Mouse (Mus musculus) gastrocnemius, postnatal 4 days (tissue): ENCODE data around the gene Ezh2. TPM values are rescaled to one million over a fixed set of nuclear protein-coding genes. Genes with fewer than 3 reads are reported as not detected.
A peak's percentile ranks its signal among the peaks of the same experiment; 100 is the strongest.
"Not testable (repeated sequence)": the region's sequence is repeated elsewhere in the genome, so short reads cannot be mapped to it uniquely, and the experiment has no call there.

Experiments
- DNase-seq, 2 experiments: peaks; one replicate each; pipeline ENCODE4 v3.0.0; 2021 to 2022; ENCODE audit warnings: low spot score in 2 of 2, mixed read lengths in 2 of 2
- long read RNA-seq, 2 experiments: library from polyadenylated mRNA; stranded (forward); transcript quantifications; one replicate each; pipeline ENCODE4 v2.0.0; 2021
- total RNA-seq, 2 experiments: library from RNA; stranded (reverse); gene quantifications; 2 replicates each; pipeline ENCODE4 v1.2.3; 2021

Ezh2 gene
- 10 to 100 TPM; 44.7 to 51.0 TPM for total RNA-seq
- long read RNA-seq, experiment 1, transcript Ezh2-201 (20 exons, 2,787 nt) = major isoform, 8 of 12 reads
- long read RNA-seq, experiment 1, partial matches to known transcripts = 0 of 12 reads
- long read RNA-seq, experiment 1, other reads (novel, unspliced or antisense) = 4 of 12 reads
- long read RNA-seq, experiment 2, partial matches to known transcripts = 1 of 10 reads
- long read RNA-seq, experiment 2, other reads (novel, unspliced or antisense) = 7 of 10 reads

DNA sequence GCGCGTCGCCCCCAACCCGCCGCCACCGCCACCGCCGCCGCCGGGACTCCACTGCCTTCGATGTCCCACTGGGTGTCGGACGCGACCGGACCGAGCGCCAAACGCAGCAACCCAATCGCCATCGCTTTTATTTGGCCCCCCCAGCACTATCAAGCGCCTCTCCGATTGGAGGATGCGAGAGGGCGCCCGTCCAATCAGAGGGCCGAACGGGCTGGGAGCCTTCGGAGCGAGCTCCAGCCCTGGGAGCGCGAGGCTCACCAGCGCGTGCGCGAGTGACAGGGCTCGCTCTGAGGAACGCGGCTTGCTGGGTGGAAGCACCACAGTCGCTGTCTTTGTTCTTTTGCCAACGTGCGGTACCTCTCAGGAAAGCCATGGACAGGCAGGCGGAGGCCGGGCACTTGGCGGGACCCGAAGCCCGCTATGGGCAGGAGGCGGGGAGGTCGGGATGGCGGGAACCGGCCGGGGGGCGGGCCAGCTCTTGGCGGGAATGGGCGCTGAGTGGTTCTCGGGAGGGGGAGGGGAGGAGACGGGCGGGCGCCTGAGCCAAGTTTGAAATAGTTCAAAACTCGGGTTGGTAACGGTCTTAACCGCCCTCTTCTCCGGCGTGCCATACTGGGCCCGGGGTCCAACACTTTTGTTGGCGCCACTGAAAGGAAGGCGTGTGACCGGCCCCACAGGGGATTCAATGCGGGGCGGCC, at the start of gene Ezh2:
Gene Ezh2, minus strand, starts transcription at position 416 of the 698 bp plus-strand sequence.
- peak; percentile 93 to 98 for DNase-seq

DNA sequence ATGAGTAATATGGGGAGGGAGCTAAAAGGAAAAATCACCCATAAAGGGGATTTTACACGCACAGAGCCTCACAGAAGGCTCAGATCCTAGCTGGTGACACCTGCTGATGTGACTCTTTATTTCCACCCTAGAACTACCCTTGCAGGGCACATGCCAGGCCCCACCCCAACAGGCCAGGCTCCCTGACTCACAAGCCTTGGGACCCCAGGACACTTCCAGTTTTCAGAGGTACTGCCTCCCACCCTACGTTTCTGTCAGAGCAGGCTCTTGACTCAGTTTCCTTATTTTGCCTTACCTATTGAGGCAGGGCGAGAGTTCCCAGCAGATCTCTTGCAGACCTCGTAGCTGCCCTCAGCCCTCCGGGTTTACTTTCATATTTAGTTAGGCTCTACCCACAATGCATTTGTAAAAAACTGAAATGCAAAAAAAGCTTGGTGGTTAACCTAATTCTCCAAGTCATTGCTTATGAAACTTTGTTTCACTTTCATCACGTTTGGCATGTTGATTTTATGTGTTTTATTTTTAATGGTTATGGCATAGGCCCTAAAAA, 41.5 kb upstream of the Ezh2 start:
- DNase-seq = no peak

DNA sequence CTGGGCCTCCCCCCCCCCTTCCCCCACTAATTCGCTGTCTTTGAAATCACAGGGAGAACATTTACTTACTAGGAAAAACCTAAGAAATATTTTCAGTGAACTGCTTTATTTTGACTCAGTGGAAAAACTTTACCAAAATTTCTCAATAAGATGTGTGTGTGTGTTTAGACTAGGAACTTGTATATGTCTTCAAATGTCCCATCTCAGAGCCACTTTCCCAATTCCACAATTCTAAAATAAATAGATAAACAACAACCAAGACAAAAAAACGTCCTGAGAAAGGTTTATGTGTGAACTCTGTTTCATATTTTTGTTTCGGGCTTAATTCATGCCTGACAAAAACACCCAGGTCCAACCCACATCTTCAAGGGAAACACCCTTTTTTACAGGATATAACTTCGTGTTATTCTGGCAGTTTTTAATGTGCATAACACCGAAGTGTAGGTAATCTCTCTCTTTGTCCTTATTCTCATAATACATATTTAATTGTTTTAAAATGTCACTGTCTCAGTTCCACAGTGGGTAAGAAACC, 40.9 kb upstream of the Ezh2 start:
- no peak for DNase-seq

DNA sequence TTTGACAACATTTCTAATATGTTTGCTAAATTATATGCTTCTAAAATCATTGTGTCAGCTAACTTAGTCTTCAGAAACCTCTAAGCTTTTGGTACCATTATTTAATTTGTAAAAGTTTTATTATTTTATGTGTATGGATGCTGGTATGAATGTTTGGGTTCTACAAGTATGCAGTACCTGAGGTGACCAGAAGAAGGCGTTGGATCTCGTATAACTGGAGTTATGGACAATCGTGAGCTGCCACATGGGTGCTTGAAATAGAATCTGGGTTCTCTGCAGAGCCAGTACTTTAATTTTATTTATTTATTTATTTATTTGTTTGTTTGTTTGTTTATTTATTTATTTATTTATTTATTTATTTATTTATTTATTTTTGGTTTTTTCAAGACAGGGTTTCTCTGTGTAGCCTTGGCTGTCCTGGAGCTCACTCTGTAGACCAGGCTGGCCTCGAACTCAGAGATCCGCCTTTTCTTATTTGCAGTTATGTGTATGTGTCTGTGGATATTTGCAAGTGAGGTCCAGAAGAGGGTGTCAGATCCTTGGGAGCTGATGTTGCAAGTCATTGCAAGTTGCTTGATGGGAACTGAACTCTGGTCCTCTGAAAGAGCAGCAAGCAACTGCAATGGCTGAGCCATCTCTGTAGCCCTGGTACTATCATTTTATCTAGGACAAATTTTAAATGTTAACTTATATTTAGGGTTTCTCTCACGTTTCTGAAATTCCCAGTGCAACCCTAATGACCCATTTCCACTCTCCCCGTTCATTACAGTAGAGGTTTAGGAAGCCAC, 40.3 kb upstream of the Ezh2 start:
- no peak for DNase-seq

DNA sequence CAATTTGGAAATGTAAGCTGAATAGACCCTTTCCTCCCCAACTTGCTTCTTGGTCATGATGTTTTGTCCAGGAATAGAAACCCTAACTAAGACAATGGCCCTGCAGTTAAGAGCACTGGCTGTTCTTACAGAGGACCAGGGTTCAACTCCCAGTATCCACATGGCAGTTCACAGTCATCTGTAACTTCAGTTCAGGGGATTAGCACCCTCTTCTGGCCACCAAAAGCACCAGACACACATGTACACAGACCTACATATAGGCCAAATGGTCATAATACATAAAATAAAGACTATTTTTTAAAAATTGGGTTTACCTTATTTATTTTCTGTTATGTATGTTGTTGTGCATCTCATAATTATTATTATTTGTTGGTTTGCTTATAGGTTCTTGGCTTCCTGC, 38.3 kb upstream of the Ezh2 start:
- DNase-seq = no peak

DNA sequence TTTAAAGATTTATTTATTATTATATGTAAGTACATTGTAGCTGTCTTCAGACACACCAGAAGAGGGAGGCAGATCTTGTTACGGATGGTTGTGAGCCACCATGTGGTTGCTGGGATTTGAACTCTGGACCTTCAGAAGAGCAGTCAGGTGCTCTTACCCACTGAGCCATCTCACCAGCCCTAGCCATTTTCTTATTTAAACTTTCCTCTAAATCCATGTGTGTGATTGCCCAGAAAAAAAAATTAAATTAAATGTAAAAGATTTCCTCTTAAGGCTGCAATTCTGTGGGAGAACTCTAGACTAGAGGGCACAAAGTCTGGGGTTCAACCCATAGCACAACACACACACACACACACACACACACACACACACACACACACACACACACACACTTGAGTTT, 34.9 kb upstream of the Ezh2 start:
- not testable (repeated sequence) for DNase-seq

DNA sequence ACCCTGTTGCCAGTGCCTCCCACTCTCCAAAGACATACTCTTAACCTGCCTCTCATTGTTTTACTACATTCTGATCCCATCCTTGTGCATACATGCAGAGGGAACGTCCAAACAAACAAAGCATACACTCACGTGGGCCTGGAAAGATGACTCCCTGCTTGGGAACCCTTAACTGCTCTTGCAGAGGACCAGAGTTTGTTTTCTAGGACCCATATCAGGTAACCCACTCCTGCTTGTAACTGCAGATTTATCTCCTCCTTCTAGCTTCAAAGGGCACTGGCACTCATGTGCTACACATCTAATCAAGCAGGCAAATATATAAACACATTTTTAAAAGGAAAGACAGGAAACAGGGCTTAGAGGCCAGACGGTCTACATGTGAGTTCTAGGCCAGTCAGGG, 32.8 kb upstream of the Ezh2 start:
- DNase-seq = no peak

DNA sequence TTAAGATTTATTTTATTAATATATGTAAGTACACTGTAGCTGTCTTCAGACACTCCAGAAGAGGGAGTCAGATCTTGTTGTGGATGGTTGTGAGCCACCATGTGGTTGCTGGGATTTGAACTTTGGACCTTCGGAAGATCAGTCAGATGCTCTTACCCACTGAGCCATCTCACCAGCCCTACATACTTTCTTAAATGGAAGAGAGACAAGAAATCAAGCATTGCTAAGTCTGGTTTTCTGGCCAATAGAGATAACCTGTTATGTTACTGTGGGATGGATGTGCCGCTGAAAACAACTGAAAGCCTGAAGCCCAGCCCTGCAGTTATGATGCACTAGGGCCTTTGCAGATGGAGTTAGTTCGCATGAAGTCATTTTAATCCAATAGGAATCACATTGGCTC, 31.8 kb upstream of the Ezh2 start:
- DNase-seq = not testable (repeated sequence)

DNA sequence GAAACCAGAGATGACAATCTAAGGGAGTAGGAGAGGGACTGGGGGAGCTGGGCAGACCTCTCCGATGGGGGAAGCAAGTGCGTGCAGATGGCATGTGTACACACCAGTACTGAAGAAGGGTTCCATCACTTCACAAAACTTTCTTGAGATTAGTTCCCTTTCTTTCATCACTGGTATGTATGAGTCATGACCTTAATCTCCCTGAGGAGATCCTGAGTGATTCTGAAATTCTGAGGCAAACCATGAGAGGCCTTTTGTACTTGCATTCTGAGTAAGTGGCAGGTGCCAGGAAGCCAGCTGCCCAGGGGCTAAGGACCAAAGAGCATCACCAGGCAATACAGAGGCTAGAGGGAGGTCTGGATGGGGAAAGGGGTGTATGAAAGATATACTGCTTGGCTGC, 25.9 kb upstream of the Ezh2 start:
- DNase-seq = no peak

DNA sequence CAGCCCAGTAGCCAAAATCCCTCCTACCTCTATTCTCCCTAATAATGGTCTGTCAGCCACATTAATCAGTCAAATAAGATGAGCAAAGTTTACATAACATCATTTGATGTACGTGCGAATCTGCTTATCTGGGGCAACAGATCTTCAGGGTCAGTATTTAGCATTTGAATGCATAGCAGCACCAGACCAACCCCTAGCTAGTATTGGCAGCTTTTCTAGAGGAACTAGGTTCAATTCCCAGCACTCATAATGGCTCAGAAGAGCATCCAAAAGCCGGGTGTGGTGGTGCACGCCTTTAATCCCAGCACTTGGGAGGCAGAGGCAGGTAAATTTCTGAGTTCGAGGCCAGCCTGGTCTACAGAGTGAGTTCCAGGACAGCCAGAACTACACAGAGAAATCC, 13.2 kb upstream of the Ezh2 start:
- not testable (repeated sequence) for DNase-seq

DNA sequence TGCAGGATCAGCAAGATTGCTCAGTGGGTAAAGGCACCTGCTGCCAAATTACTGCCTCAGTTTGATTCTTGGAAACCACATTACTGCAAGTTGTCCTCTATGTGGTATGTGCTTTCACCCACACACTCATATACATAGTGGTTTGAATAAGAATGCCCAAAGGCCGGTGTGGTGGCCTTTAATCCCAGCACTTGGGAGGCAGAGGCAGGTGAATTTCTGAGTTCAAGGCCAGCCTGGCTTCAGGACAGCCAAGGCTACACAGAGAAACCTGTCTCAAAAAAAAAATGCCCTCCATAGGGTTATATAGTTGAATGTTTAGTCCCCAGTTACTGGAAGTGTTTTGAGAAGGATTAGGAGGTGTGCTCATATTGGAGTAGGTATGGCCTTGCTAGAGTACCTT, 6.8 kb upstream of the Ezh2 start:
- DNase-seq = no peak

DNA sequence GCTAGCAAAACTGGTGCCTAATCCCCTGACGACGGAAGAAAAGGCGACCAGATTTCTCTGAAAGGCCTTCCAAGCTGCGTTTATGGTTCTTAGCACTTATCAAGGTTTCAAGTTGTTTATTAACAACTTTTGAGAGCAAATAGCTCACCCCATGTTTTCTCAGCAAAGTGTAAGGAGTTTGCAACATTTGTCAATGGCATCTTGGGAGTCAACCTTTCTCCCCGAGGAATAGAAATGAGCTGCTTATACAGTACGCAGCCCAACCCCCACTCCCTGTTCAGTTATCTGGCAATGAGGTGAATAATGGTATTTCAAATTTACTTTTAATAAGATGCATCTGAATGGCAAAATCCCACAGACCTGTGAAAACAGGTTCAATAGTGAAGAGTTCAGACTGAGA, 555 bp upstream of the Ezh2 start:
- DNase-seq = no peak

DNA sequence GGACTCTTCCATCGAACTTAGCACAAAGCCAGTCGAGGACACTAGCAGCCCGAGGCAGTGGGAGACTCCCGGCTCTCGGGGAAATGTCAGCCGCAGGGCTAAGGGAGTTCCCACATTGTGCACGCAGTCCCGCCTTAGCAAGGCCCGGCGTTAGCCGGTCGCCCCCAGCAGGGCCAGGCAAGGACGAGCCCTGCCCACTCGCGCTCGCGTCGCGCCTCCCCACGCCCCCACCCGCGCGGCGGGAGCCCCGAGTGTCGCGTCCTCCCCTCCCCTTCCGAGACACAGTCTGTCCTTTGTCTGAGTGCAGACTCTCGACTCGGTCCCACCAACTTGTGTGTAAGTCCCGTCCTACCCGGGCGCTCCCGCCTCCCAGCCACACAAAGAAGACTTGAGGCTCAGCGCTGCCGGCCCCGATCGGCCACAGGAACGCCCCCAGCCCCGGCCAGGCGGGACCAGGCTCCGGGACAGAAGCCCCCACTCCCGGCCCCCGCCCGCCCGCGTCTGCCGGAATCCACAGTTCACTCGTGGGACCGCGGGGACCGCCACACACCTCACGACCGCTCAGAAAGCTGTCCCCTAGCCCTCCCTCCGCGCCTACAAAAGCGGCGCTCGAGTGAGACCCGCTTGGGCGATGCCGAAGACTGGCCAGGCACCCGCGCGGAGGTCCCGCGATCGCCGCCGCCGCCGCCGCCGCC, 853 bp downstream of the Ezh2 start:
- peak; percentile 57 to 74 for DNase-seq

DNA sequence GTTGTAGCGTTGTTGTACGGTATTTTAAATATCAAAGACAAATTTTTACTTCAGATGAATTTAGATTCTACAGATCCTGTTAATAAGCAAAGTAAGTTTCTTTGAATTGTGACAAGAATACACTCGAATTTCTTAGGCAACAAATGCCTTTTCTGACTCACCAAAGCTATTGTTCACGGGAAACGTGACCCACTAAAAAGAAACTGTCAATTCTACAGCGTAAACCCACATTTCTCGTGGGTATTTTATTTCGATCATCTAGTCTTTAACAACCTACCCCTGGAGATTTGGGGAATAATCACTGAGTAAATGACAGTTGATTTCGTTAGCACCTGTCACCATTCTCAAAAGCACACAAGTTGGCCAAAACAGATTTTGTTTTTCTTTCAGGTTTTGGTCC, 1.6 kb downstream of the Ezh2 start:
- DNase-seq = no peak

DNA sequence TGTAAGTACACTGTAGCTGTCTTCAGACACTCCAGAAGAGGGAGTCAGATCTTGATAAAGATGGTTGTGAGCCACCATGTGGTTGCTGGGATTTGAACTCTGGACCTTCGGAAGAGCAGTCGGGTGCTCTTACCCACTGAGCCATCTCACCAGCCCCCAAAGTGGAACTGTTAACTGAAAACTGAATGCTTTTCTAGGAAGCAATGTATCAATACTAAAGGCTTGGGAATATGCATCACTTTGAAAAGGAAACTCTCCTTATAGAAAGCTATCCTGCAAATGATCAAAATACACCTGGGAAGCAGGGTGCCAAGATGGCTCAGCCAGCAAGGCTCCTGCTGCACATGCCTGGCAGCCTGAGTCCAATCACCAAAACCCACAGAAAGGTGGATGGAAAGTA, 7.8 kb downstream of the Ezh2 start:
- DNase-seq = not testable (repeated sequence)

DNA sequence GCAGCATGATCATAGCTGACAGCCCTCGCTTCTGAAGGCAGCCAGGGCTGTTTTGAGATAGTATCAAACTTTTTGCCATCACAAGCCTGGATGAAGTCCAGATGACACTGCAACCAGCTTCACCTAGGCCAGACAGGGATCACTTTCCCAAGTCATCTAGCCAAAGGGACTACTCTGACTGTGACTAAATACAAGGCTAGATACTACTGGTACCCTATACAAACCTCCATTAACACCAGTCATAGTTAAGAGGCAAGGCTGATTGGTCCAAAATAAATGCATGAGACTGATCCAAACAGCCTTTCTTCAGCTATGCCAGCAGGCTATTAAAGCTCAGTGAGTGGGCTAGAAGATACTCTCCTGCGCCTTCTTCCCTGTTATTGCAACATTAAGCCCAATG, 22.3 kb downstream of the Ezh2 start:
- no peak for DNase-seq

DNA sequence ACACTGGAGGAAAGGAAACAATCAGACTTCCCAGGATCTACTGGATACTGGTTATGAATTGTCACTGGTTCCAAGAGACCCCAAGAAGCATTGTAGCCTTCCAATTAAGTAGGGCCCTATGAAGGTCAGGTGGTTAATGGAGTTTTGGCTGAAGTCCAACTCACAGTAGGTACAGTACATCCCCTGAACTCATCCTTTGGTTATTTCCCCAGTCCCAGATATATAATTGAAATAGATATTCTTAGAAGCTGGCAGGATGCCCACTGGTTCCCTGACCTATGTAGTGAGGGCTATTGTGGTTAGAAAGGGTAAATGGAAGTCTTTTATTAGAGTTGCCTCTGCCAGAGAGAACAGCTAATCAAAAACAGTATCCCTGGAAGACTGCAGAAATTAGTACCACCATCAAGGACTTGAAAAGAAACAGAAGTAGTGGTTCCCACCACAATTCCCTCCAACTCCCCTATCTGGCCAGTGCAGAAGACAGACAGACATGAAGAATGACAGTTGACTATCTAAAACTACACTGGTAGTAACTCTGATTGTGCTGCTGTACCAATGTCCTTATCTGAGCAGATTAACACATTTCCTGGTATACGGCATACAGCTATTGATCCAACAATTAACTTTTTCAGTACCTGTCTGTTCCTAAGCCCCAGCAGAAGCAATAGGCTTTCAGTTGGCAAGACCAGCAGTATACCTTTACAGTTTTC, 29.7 kb downstream of the Ezh2 start:
- DNase-seq = no peak

DNA sequence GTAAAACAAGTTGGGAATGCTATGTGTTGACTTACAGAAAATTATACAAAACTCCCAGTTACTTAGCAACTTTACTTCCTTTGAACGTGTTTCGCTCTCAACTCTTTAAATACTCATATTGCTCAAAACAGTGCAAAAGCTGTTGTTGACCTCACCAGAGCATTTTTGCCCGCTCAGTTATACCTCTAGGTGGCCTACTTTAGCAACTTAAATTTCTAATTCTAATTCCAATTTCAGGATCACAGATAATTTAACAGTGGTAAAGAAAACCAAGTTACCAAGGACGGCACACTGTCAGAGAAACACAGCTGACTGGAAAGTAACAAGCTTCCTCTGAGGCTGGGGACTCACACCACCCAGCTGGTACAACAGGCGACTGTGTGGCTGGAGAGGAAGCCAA, 33.7 kb downstream of the Ezh2 start:
- DNase-seq = no peak

DNA sequence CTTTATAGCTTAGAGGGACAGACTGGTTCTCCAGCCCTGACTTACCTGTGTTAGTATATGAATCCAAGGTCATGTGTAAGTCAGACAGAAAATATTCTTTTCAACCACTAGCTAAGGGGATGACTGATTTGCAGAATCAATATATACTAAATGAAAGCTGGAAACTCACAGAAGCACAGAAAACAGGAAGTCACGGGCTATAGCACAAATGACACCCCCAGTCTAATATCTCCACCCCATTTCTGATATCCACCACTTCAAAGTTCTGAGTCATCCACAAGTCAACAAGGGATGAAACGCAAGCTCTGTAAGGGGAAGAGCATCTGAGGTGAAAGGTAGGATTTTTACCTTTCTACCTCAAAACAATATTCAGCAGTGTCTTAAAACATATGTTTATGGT, 34.3 kb downstream of the Ezh2 start:
- DNase-seq = no peak

DNA sequence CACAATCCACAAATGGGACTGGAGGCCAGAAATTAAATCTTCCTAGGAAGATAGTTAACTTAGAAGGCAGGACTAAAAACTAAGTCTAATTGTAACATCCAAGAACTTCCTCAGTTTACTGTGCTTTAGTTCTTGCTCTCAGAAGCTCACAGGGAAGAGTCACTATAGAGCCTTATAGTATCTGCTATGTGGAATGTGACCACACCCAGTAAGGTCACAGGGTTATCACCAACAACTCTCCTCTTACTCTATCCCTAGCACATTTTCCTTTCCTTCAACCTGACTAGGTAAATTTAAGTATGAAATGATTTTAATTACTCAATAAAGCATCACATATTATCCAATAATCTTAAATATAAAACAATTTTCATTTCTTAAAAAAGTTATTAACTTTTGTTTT, 34.7 kb downstream of the Ezh2 start:
- DNase-seq = no peak

DNA sequence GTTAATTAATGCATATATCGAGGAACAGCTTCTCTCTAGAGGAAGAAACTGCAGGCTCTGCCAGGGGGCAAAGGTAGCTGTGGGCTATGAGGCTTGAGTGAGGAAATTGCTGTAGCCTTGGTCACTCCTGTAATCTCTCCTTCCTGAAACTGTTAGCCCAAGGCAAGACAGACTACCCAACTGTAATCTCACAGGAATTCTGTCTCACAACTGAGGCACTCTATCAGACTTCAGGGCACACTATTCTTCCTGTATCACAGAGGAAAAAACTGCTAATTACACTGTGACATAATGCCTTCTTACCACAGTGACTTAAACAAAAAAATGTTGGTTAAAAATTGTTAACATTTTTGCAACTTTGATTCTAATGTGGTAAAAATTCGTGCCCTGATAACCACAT, 35.9 kb downstream of the Ezh2 start:
- no peak for DNase-seq
